In the genomic region with DNA sequence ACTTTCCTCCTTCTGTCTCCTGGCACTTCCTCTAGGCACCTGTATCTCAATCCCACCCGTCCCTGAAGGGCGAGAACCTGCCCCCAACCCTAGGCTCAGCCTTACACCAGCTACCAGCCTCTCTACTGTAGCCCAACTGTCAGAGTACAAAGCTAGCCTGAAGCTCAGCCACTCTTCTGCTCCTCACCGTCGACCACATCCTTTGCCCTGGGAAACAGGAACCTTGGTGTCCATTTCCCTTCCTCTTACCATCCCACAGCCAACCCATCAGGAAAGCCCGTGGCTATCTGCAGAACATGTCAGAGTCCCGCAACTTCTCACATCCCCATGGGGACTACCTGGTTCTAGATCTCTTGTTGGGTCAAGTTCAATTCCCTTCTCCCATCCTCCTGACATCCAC, we compare ENCODE assay signal across 5 mouse cellular contexts.
"Had no signal": no experiment of that assay in that cellular context is flagged by ENCODE, and none has a peak within 500 bp of the region (broad histone marks: within the 10 kb centered on the region; RNA-seq: fewer than 3 reads in every experiment).

No protein-coding gene starts in this region.

- DNase-seq: kidney, postnatal 25 days; lung, adult 2 months; midbrain, embryonic 14.5 days; thymus, postnatal 4 days had no signal

- ATAC-seq: lung, postnatal 0 days had no signal
